Mouse (Mus musculus) embryonic facial prominence, embryonic 14.5 days (tissue): ENCODE data around the gene Msn. TPM values are rescaled to one million over a fixed set of nuclear protein-coding genes. Genes with fewer than 3 reads are reported as not detected.

ENCODE experiments used
- ATAC-seq: fragments of 200-750 bp; cut with Nextera tagmentation; 2 replicates; pipeline ENCODE4 v1.8.0; 2017; ENCODE audit warnings: low read depth, moderate number of reproducible peaks, moderate TSS enrichment
- DNase-seq: peaks from one replicate; pipeline ENCODE4 v3.0.0-alpha.2; 2015; ENCODE audit warnings: low spot score
- H3K27ac ChIP-seq: fragments of 300-500 bp; sonication (generic); replicated peaks from 2 replicates; pipeline ENCODE4 v1.5.1; 2014; ENCODE audit warnings: low read depth, mild to moderate bottlenecking, low read length, moderate library complexity
- H3K27me3 ChIP-seq: fragments of 300-500 bp; sonication (generic); replicated peaks from 2 replicates; pipeline ENCODE4 v1.6.1; 2014; ENCODE audit warnings: low read length; ENCODE audit not compliant: control insufficient read depth, insufficient read depth
- H3K36me3 ChIP-seq: fragments of 300-500 bp; sonication (generic); 2 replicates; pipeline ENCODE4 v1.6.1; 2014; ENCODE audit warnings: low read length, mixed read lengths; ENCODE audit not compliant: control insufficient read depth, insufficient read depth
- H3K4me1 ChIP-seq: fragments of 300-500 bp; sonication (generic); 2 replicates; pipeline ENCODE4 v1.6.1; 2014; ENCODE audit warnings: antibody characterized with exemption, low read length; ENCODE audit not compliant: control insufficient read depth, insufficient read depth
- H3K4me2 ChIP-seq: fragments of 300-500 bp; sonication (generic); 2 replicates; pipeline ENCODE4 v1.6.1; 2014; ENCODE audit warnings: low read depth, mild to moderate bottlenecking, low read length, moderate library complexity, mixed read lengths
- H3K4me3 ChIP-seq: fragments of 300-500 bp; sonication (generic); 2 replicates; pipeline ENCODE4 v1.5.1; 2014; ENCODE audit warnings: low read depth, mild to moderate bottlenecking, low read length
- H3K9ac ChIP-seq: fragments of 300-500 bp; sonication (generic); 2 replicates; pipeline ENCODE4 v1.6.1; 2014; ENCODE audit warnings: low read depth, mild to moderate bottlenecking, low read length, moderate library complexity, mixed read lengths
- H3K9me3 ChIP-seq: fragments of 300-500 bp; sonication (generic); 2 replicates; pipeline ENCODE4 v1.6.1; 2016; ENCODE audit warnings: low read length; ENCODE audit not compliant: control insufficient read depth
- WGBS: fragments of 180-500 bp; shearing (Covaris S2); extraction: QIAGEN DNeasy Blood & Tissue Kit; methylation state at CpG from one replicate; pipeline ENCODE4 v1.1.7; 2014; 5-methylcytosine and 5-hydroxymethylcytosine counted together
- polyA plus RNA-seq: library from polyadenylated mRNA; unstranded; fragments of >200 nt; fragmentation: Nextera tagmentation; extraction: Ambion mirVana; gene quantifications from 2 replicates; pipeline ENCODE4 v1.2.1, GENCODE M21; 2014

Gene Msn
- polyA plus RNA-seq: 118 and 129 TPM in 2 replicates

- Histone ChIP-seq H3K4me3 (peak within 1 kb of the TSS; percentile 54), H3K9ac (peak within 1 kb of the TSS; percentile 67), H3K27ac (peak within 1 kb of the TSS; percentile 70), H3K4me1 (no peaks in the 10 kb centered on the region), H3K4me2 (peak within 1 kb of the TSS; percentile 61), H3K9me3 (no peaks in the 10 kb centered on the region), H3K36me3 (no peaks in the 10 kb centered on the region), H3K27me3 (peaks cover 13% of the 10 kb centered on the region)
- 22% methylated on average over 18 of the region's 44 CpGs for WGBS
- DNase-seq (peak; percentile 53), ATAC-seq (peak; percentile 83)
Measured at GRCm38 (mm10) chrX:96095509-96096499, at the start of gene Msn. Gene Msn (plus strand): TSS chrX:96096042.

- WGBS: 47% methylated on average over 1 of the region's 1 CpGs
- Histone ChIP-seq H3K27ac (no peak overlapping the region), H3K4me3 (no peak overlapping the region), H3K36me3 (no peaks in the 10 kb centered on the region), H3K4me1 (no peaks in the 10 kb centered on the region), H3K4me2 (no peak overlapping the region), H3K27me3 (no peaks in the 10 kb centered on the region; the same call in 1 of the 2 replicates), H3K9ac (no peak overlapping the region), H3K9me3 (no peaks in the 10 kb centered on the region)
- peak; percentile 42 for DNase-seq
- ATAC-seq: peak; percentile 53; the same call in 1 of the 2 replicates
Measured at GRCm38 (mm10) chrX:96052798-96053197, 43.0 kb upstream of the Msn start.

GRCm38 (mm10) chrX:96077747-96078146 is 18.1 kb upstream of the Msn start:
- no peak for ATAC-seq
- no peaks in the 10 kb centered on the region for H3K4me1 ChIP-seq
- no peaks in the 10 kb centered on the region for H3K9me3 ChIP-seq
- H3K27me3 ChIP-seq: no peaks in the 10 kb centered on the region
- H3K36me3 ChIP-seq: no peaks in the 10 kb centered on the region
- no peak overlapping the region for H3K4me2 ChIP-seq
- H3K4me3 ChIP-seq: no peak overlapping the region
- H3K27ac ChIP-seq: no peak overlapping the region
- DNase-seq: no peak
- H3K9ac ChIP-seq: no peak overlapping the region

GRCm38 (mm10) chrX:96086259-96086658 is 9.6 kb upstream of the Msn start:
- H3K4me3 ChIP-seq: no peak overlapping the region
- no peak overlapping the region for H3K27ac ChIP-seq
- no peak overlapping the region for H3K4me2 ChIP-seq
- no peaks in the 10 kb centered on the region for H3K4me1 ChIP-seq
- 52% methylated on average over 2 of the region's 2 CpGs for WGBS
- no peaks in the 10 kb centered on the region for H3K9me3 ChIP-seq
- ATAC-seq (no peak), DNase-seq (no peak)
- no peak overlapping the region for H3K9ac ChIP-seq
- no peaks in the 10 kb centered on the region for H3K36me3 ChIP-seq
- H3K27me3 ChIP-seq: no peaks in the 10 kb centered on the region; the same call in 1 of the 2 replicates

GRCm38 (mm10) chrX:96096513-96097210 is 820 bp downstream of the Msn start:
- WGBS: 23% methylated on average over 14 of the region's 15 CpGs
- Histone ChIP-seq H3K4me3 (peak overlapping the region; percentile 54), H3K9me3 (no peaks in the 10 kb centered on the region), H3K27ac (peak overlapping the region; percentile 70), H3K4me1 (no peaks in the 10 kb centered on the region), H3K27me3 (peaks cover 13% of the 10 kb centered on the region), H3K4me2 (peak overlapping the region; percentile 61), H3K9ac (peak overlapping the region; percentile 67), H3K36me3 (no peaks in the 10 kb centered on the region)
- DNase-seq (peak; percentile 48), ATAC-seq (peak; percentile 53)

GRCm38 (mm10) chrX:96097491-96097970 is 1.7 kb downstream of the Msn start:
- 45% methylated on average over 5 of the region's 5 CpGs for WGBS
- ATAC-seq (no peak), DNase-seq (no peak)

GRCm38 (mm10) chrX:96099003-96099402 is 3.2 kb downstream of the Msn start:
- H3K36me3 ChIP-seq: no peaks in the 10 kb centered on the region
- H3K27me3 ChIP-seq: peaks cover under 1% of the 10 kb centered on the region; the same call in 1 of the 2 replicates
- H3K9ac ChIP-seq: no peak overlapping the region
- no peaks in the 10 kb centered on the region for H3K9me3 ChIP-seq
- ATAC-seq (no peak), DNase-seq (no peak)
- no peaks in the 10 kb centered on the region for H3K4me1 ChIP-seq
- 82% methylated on average over 2 of the region's 2 CpGs for whole genome bisulfite sequencing
- H3K4me3 ChIP-seq: no peak overlapping the region
- no peak overlapping the region for H3K4me2 ChIP-seq
- no peak overlapping the region for H3K27ac ChIP-seq

More at GRCm38 (mm10) chrX:96097491-96097970, 1.7 kb downstream of the Msn start:
- Histone ChIP-seq H3K9ac (no peak overlapping the region), H3K4me3 (peak overlapping the region; percentile 54), H3K4me1 (no peaks in the 10 kb centered on the region), H3K4me2 (peak overlapping the region; percentile 61), H3K27me3 (peaks cover 13% of the 10 kb centered on the region), H3K27ac (no peak overlapping the region), H3K36me3 (no peaks in the 10 kb centered on the region), H3K9me3 (no peaks in the 10 kb centered on the region)

GRCm38 (mm10) chrX:96107427-96108291 is 11.8 kb downstream of the Msn start:
- no peak overlapping the region for H3K4me2 ChIP-seq
- no peaks in the 10 kb centered on the region for H3K4me1 ChIP-seq
- ATAC-seq (no peak), DNase-seq (peak; percentile 63)
- H3K27me3 ChIP-seq: no peaks in the 10 kb centered on the region
- no peak overlapping the region for H3K4me3 ChIP-seq
- no peak overlapping the region for H3K27ac ChIP-seq
- H3K9me3 ChIP-seq: no peaks in the 10 kb centered on the region
- no peaks in the 10 kb centered on the region for H3K36me3 ChIP-seq
- 39% methylated on average over 3 of the region's 3 CpGs for whole genome bisulfite sequencing
- no peak overlapping the region for H3K9ac ChIP-seq
